Mouse (Mus musculus): ENCODE measurements around the gene Xirp1.

GRCm38 (mm10) chr9:120058730-120059129, 35.3 kb upstream of the Xirp1 start:
- no peak for TF ChIP-seq CTCF (IDR thresholded peaks at IDR 0.05; ENCODE audit: low read depth, low read length)
- no peak for TF ChIP-seq GATA1 (IDR thresholded peaks at IDR 0.05; ENCODE audit: borderline replicate concordance, low read length)
- TF ChIP-seq TAL1 (conservative IDR thresholded peaks at IDR 0.05; ENCODE audit: low read depth, low read length), result no peak
- no peak for TF ChIP-seq GATA2 (IDR thresholded peaks at IDR 0.05; ENCODE audit: borderline replicate concordance, low read depth, low read length)
- no peak for TF ChIP-seq POLR2AphosphoS5 (IDR thresholded peaks at IDR 0.05; ENCODE audit: insufficient replicate concordance, low read depth, low read length)
